Mouse (Mus musculus): ENCODE measurements around the gene Wnk2. TPM values are rescaled to one million over a fixed set of nuclear protein-coding genes. Genes with fewer than 3 reads are reported as not detected.
A peak's percentile ranks its signal among the peaks of the same experiment; 100 is the strongest.

Gene Wnk2
- polyA plus RNA-seq, 1 experiment from 2014 or later, result 27.8 TPM

- Histone ChIP-seq H3K36me3 (replicated peaks) (no peaks in the 10 kb centered on the region), H3K27ac (peak overlapping the region; percentile 26), H3K4me2 (no peak overlapping the region), H3K4me3 (no peak overlapping the region), H3K9me3 (no peaks in the 10 kb centered on the region), H3K9ac (no peak overlapping the region), H3K27me3 (replicated peaks) (no peaks in the 10 kb centered on the region), H3K4me1 (peaks cover 66% of the 10 kb centered on the region)
- WGBS, result 0% methylated on average over 4 of the region's 4 CpGs
- 0 out of 2 replicates have a peak, but pooled peaks have one; percentile 29 for ATAC-seq (replicated peaks)
Measured at GRCm38 (mm10) chr13:49129845-49130244, 18.0 kb downstream of the Wnk2 start.

GRCm38 (mm10) chr13:49129154-49129553 lies 18.7 kb downstream of the Wnk2 start:
- Histone ChIP-seq H3K36me3 (replicated peaks) (no peaks in the 10 kb centered on the region), H3K27me3 (replicated peaks) (no peaks in the 10 kb centered on the region), H3K27ac (0 out of 2 replicates have a peak overlapping the region, but pooled peaks have one; percentile 26), H3K4me1 (peaks cover 67% of the 10 kb centered on the region), H3K9ac (no peak overlapping the region), H3K4me2 (no peak overlapping the region), H3K4me3 (no peak overlapping the region), H3K9me3 (no peaks in the 10 kb centered on the region)
- 93% methylated on average over 1 of the region's 1 CpGs for WGBS
- no peak for ATAC-seq (replicated peaks)

GRCm38 (mm10) chr13:49127844-49128631 lies 19.8 kb downstream of the Wnk2 start:
- Histone ChIP-seq H3K9ac (peak overlapping the region; percentile 14; the same call in 1 of the 2 replicates), H3K27ac (peak overlapping the region; percentile 78), H3K9me3 (no peaks in the 10 kb centered on the region), H3K4me2 (peak overlapping the region; percentile 33), H3K36me3 (replicated peaks) (no peaks in the 10 kb centered on the region), H3K4me1 (peaks cover 69% of the 10 kb centered on the region), H3K27me3 (replicated peaks) (no peaks in the 10 kb centered on the region), H3K4me3 (peak overlapping the region; percentile 9; the same call in 1 of the 2 replicates)
- ATAC-seq (replicated peaks), result peak; percentile 26
- 18% methylated on average over 15 of the region's 15 CpGs for WGBS

- no peak overlapping the region for H3K4me2 ChIP-seq
- no peaks in the 10 kb centered on the region for H3K27me3 ChIP-seq (replicated peaks)
- no peak overlapping the region for H3K4me3 ChIP-seq
- ATAC-seq (replicated peaks), result no peak
- H3K4me1 ChIP-seq, result peaks cover 27% of the 10 kb centered on the region
- 92% methylated on average over 4 of the region's 4 CpGs for WGBS
- H3K9ac ChIP-seq, result no peak overlapping the region
- H3K36me3 ChIP-seq (replicated peaks), result no peaks in the 10 kb centered on the region
- no peak overlapping the region for H3K27ac ChIP-seq
- H3K9me3 ChIP-seq, result no peaks in the 10 kb centered on the region
Measured at GRCm38 (mm10) chr13:49122106-49122505, 25.7 kb downstream of the Wnk2 start.

- Histone ChIP-seq H3K27ac (no peak overlapping the region), H3K9ac (no peak overlapping the region), H3K9me3 (no peaks in the 10 kb centered on the region), H3K4me3 (no peak overlapping the region), H3K36me3 (replicated peaks) (no peaks in the 10 kb centered on the region), H3K4me1 (peaks cover 21% of the 10 kb centered on the region), H3K4me2 (no peak overlapping the region), H3K27me3 (replicated peaks) (no peaks in the 10 kb centered on the region)
- WGBS, result 91% methylated on average over 8 of the region's 8 CpGs
- ATAC-seq (replicated peaks), result no peak
Measured at GRCm38 (mm10) chr13:49117563-49117962, 30.3 kb downstream of the Wnk2 start.

- Histone ChIP-seq H3K4me3 (no peak overlapping the region), H3K9ac (no peak overlapping the region), H3K4me2 (no peak overlapping the region), H3K36me3 (replicated peaks) (no peaks in the 10 kb centered on the region), H3K27me3 (replicated peaks) (no peaks in the 10 kb centered on the region), H3K9me3 (no peaks in the 10 kb centered on the region), H3K4me1 (peaks cover 7% of the 10 kb centered on the region; the same call in 1 of the 2 replicates), H3K27ac (no peak overlapping the region)
- WGBS, result 84% methylated on average over 14 of the region's 14 CpGs
- ATAC-seq (replicated peaks), result no peak
Measured at GRCm38 (mm10) chr13:49114921-49115320, 32.9 kb downstream of the Wnk2 start.

GRCm38 (mm10) chr13:49114116-49114515 lies 33.7 kb downstream of the Wnk2 start:
- WGBS, result 78% methylated on average over 4 of the region's 4 CpGs
- no peaks in the 10 kb centered on the region for H3K27me3 ChIP-seq (replicated peaks)
- no peak overlapping the region for H3K4me2 ChIP-seq
- H3K9ac ChIP-seq, result no peak overlapping the region
- H3K4me1 ChIP-seq, result 0 out of 2 replicates have a peak, but pooled peaks cover 4% of the 10 kb centered on the region
- H3K4me3 ChIP-seq, result no peak overlapping the region
- H3K9me3 ChIP-seq, result no peaks in the 10 kb centered on the region
- ATAC-seq (replicated peaks), result no peak
- H3K27ac ChIP-seq, result no peak overlapping the region
- H3K36me3 ChIP-seq (replicated peaks), result no peaks in the 10 kb centered on the region

GRCm38 (mm10) chr13:49113345-49113744 lies 34.5 kb downstream of the Wnk2 start:
- no peak for ATAC-seq (replicated peaks)
- no peak overlapping the region for H3K4me3 ChIP-seq
- no peak overlapping the region for H3K9ac ChIP-seq
- no peaks in the 10 kb centered on the region for H3K36me3 ChIP-seq (replicated peaks)
- no peaks in the 10 kb centered on the region for H3K9me3 ChIP-seq
- H3K27me3 ChIP-seq (replicated peaks), result no peaks in the 10 kb centered on the region
- H3K4me2 ChIP-seq, result no peak overlapping the region
- H3K4me1 ChIP-seq, result 0 out of 2 replicates have a peak, but pooled peaks cover 4% of the 10 kb centered on the region
- WGBS, result 73% methylated on average over 4 of the region's 4 CpGs
- no peak overlapping the region for H3K27ac ChIP-seq

GRCm38 (mm10) chr13:49112652-49113051 lies 35.2 kb downstream of the Wnk2 start:
- Histone ChIP-seq H3K4me3 (no peak overlapping the region), H3K9ac (no peak overlapping the region), H3K9me3 (no peaks in the 10 kb centered on the region), H3K4me1 (0 out of 2 replicates have a peak, but pooled peaks cover 4% of the 10 kb centered on the region), H3K4me2 (no peak overlapping the region), H3K27me3 (replicated peaks) (no peaks in the 10 kb centered on the region), H3K27ac (no peak overlapping the region), H3K36me3 (replicated peaks) (no peaks in the 10 kb centered on the region)
- WGBS, result 94% methylated on average over 8 of the region's 8 CpGs
- ATAC-seq (replicated peaks), result no peak

- no peak for ATAC-seq (replicated peaks)
- Histone ChIP-seq H3K36me3 (replicated peaks) (no peaks in the 10 kb centered on the region), H3K27ac (no peak overlapping the region), H3K9ac (no peak overlapping the region), H3K4me3 (no peak overlapping the region), H3K9me3 (no peaks in the 10 kb centered on the region), H3K4me1 (0 out of 2 replicates have a peak, but pooled peaks cover 4% of the 10 kb centered on the region), H3K27me3 (replicated peaks) (no peaks in the 10 kb centered on the region), H3K4me2 (no peak overlapping the region)
- 77% methylated on average over 3 of the region's 3 CpGs for WGBS
Measured at GRCm38 (mm10) chr13:49109665-49110064, 38.1 kb downstream of the Wnk2 start.

GRCm38 (mm10) chr13:49108119-49108846 lies 39.5 kb downstream of the Wnk2 start:
- Histone ChIP-seq H3K4me3 (no peak overlapping the region), H3K36me3 (replicated peaks) (no peaks in the 10 kb centered on the region), H3K4me2 (no peak overlapping the region), H3K9ac (no peak overlapping the region), H3K27me3 (replicated peaks) (no peaks in the 10 kb centered on the region), H3K9me3 (no peaks in the 10 kb centered on the region), H3K4me1 (peaks cover 8% of the 10 kb centered on the region; the same call in 1 of the 2 replicates), H3K27ac (no peak overlapping the region)
- no peak for ATAC-seq (replicated peaks)
- WGBS, result 85% methylated on average over 8 of the region's 8 CpGs

- no peaks in the 10 kb centered on the region; the same call in 1 of the 2 replicates for H3K36me3 ChIP-seq (replicated peaks)
- H3K27ac ChIP-seq, result no peak overlapping the region
- H3K27me3 ChIP-seq (replicated peaks), result no peaks in the 10 kb centered on the region
- H3K4me3 ChIP-seq, result no peak overlapping the region
- H3K4me2 ChIP-seq, result no peak overlapping the region
- H3K4me1 ChIP-seq, result peaks cover 8% of the 10 kb centered on the region
- no peak overlapping the region for H3K9ac ChIP-seq
- WGBS, result 97% methylated on average over 1 of the region's 1 CpGs
- no peaks in the 10 kb centered on the region for H3K9me3 ChIP-seq
- ATAC-seq (replicated peaks), result no peak
Measured at GRCm38 (mm10) chr13:49103913-49104312, 43.9 kb downstream of the Wnk2 start.
